Mouse (Mus musculus): ENCODE results near the gene C2cd5. TPM values are rescaled to one million over a fixed set of nuclear protein-coding genes. Genes with fewer than 3 reads are reported as not detected.

C2cd5 gene
- polyA plus RNA-seq, 1 experiment: 16.0 TPM

DNA sequence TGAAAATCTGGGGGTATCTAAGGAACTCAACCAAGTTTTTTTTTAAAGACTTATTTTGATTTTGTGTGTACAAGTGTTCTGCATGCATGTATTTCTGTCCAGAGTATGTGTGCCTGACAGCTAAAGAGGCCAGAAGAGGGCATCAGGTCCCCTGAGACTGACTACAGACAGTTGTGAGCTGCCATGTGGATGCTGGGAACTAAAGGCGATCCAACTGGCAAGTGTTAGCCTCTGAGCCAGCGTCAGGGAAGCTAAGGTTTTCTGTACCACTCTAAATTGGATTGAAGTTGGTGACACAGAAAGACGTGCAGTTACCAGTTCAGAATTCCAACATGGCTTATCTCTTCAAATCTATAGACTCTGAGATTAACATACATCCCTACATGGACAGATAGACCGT is 72.0 kb downstream of the C2cd5 start:
- 94% methylated on average over 4 of the region's 4 CpGs for WGBS
- Histone ChIP-seq H3K4me1 (ENCODE audit: control insufficient read depth, insufficient read depth, insufficient read length) (no peaks in the 10 kb centered on the region), H3K27me3 (ENCODE audit: control insufficient read depth, insufficient read depth, low read length) (no peaks in the 10 kb centered on the region), H3K4me3 (ENCODE audit: extremely low read depth, insufficient read depth, insufficient read length) (no peak overlapping the region), H3K36me3 (ENCODE audit: control insufficient read depth, insufficient read depth, low read length) (peaks cover 27% of the 10 kb centered on the region), H3K27ac (ENCODE audit: insufficient read depth, low read length) (no peak overlapping the region)
- no peak for TF ChIP-seq CTCF (IDR thresholded peaks at IDR 0.05; ENCODE audit: extremely low read depth, insufficient read depth, insufficient read length, insufficient replicate concordance)
- no peak for TF ChIP-seq POLR2A (IDR thresholded peaks at IDR 0.05; ENCODE audit: low read depth, low read length)
- DNase-seq (ENCODE audit: low read depth in 1 of 2, low spot score in 2 of 2): no peak

GRCm38 (mm10) chr6:143027402-143027801 is 72.5 kb downstream of the C2cd5 start:
- no peaks in the 10 kb centered on the region for H3K4me1 ChIP-seq (ENCODE audit: control insufficient read depth, insufficient read depth, insufficient read length)
- H3K4me3 ChIP-seq (ENCODE audit: extremely low read depth, insufficient read depth, insufficient read length): no peak overlapping the region
- no peak overlapping the region for H3K27ac ChIP-seq (ENCODE audit: insufficient read depth, low read length)
- peaks cover 27% of the 10 kb centered on the region for H3K36me3 ChIP-seq (ENCODE audit: control insufficient read depth, insufficient read depth, low read length)
- TF ChIP-seq POLR2A (IDR thresholded peaks at IDR 0.05; ENCODE audit: low read depth, low read length): no peak
- no peak for TF ChIP-seq CTCF (IDR thresholded peaks at IDR 0.05; ENCODE audit: extremely low read depth, insufficient read depth, insufficient read length, insufficient replicate concordance)
- no peak for DNase-seq (ENCODE audit: low read depth in 1 of 2, low spot score in 2 of 2)
- WGBS: 94% methylated on average over 10 of the region's 10 CpGs
- H3K27me3 ChIP-seq (ENCODE audit: control insufficient read depth, insufficient read depth, low read length): no peaks in the 10 kb centered on the region

- Histone ChIP-seq H3K4me3 (ENCODE audit: extremely low read depth, insufficient read depth, insufficient read length) (no peak overlapping the region), H3K27ac (ENCODE audit: insufficient read depth, low read length) (no peak overlapping the region), H3K27me3 (ENCODE audit: control insufficient read depth, insufficient read depth, low read length) (no peaks in the 10 kb centered on the region), H3K36me3 (ENCODE audit: control insufficient read depth, insufficient read depth, low read length) (peaks cover 17% of the 10 kb centered on the region), H3K4me1 (ENCODE audit: control insufficient read depth, insufficient read depth, insufficient read length) (no peaks in the 10 kb centered on the region)
- TF ChIP-seq POLR2A (IDR thresholded peaks at IDR 0.05; ENCODE audit: low read depth, low read length) (no peak), CTCF (IDR thresholded peaks at IDR 0.05; ENCODE audit: extremely low read depth, insufficient read depth, insufficient read length, insufficient replicate concordance) (no peak)
- WGBS: 97% methylated on average over 6 of the region's 6 CpGs
- DNase-seq (ENCODE audit: low read depth in 1 of 2, low spot score in 2 of 2): no peak
Observed at GRCm38 (mm10) chr6:143023691-143024090, 76.2 kb downstream of the C2cd5 start.

DNA sequence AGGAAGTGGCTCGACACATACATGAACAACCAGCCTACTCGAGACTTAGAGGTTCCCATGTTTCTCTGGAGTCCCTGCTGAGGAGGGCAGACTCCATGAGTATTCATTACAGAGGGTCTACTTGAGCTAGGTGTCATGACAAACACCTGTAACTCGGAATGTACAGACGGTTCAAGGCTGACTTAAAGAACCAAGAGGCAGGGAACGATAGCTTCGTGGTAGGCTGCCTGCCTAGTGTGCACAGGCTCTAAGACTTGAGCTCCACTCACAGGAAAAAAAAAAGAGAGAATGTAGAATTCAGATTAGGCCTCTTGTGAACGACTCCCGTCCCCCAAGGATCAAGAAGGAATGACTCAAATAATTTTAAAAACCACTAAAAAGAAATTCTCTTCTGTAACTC is 78.2 kb downstream of the C2cd5 start:
- DNase-seq (ENCODE audit: low read depth in 1 of 2, low spot score in 2 of 2): no peak
- H3K27me3 ChIP-seq (ENCODE audit: control insufficient read depth, insufficient read depth, low read length): no peaks in the 10 kb centered on the region
- no peak for TF ChIP-seq POLR2A (IDR thresholded peaks at IDR 0.05; ENCODE audit: low read depth, low read length)
- H3K4me3 ChIP-seq (ENCODE audit: extremely low read depth, insufficient read depth, insufficient read length): no peak overlapping the region
- peaks cover 13% of the 10 kb centered on the region for H3K36me3 ChIP-seq (ENCODE audit: control insufficient read depth, insufficient read depth, low read length)
- 87% methylated on average over 8 of the region's 8 CpGs for WGBS
- H3K4me1 ChIP-seq (ENCODE audit: control insufficient read depth, insufficient read depth, insufficient read length): no peaks in the 10 kb centered on the region
- no peak overlapping the region for H3K27ac ChIP-seq (ENCODE audit: insufficient read depth, low read length)

DNA sequence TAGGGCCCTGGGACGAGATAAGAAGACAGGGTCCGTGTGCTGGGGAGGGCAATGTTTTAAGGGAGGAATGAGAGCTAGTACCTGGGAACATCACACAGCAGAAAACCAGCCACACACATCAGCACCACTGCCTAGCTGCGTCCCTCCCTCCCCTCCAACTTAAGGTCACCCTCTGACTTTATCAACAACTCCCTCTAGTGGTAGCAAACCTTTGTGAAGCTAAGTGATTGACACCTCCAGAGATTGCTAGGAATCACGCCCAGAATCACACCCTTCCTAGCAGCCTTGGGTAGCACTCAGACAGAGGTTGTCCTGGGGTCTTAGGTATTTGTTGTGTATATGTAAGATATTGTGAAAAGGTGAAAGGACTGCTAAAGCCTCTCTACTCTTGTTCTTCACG is 79.3 kb downstream of the C2cd5 start:
- H3K27ac ChIP-seq (ENCODE audit: insufficient read depth, low read length): no peak overlapping the region
- TF ChIP-seq POLR2A (IDR thresholded peaks at IDR 0.05; ENCODE audit: low read depth, low read length) (no peak), CTCF (IDR thresholded peaks at IDR 0.05; ENCODE audit: extremely low read depth, insufficient read depth, insufficient read length, insufficient replicate concordance) (no peak)
- DNase-seq (ENCODE audit: low read depth in 1 of 2, low spot score in 2 of 2): no peak
- H3K4me1 ChIP-seq (ENCODE audit: control insufficient read depth, insufficient read depth, insufficient read length): no peaks in the 10 kb centered on the region
- H3K27me3 ChIP-seq (ENCODE audit: control insufficient read depth, insufficient read depth, low read length): no peaks in the 10 kb centered on the region
- 86% methylated on average over 5 of the region's 5 CpGs for WGBS
- no peak overlapping the region for H3K4me3 ChIP-seq (ENCODE audit: extremely low read depth, insufficient read depth, insufficient read length)
- peaks cover 17% of the 10 kb centered on the region for H3K36me3 ChIP-seq (ENCODE audit: control insufficient read depth, insufficient read depth, low read length)

- H3K36me3 ChIP-seq (ENCODE audit: control insufficient read depth, insufficient read depth, low read length): peaks cover 16% of the 10 kb centered on the region
- no peaks in the 10 kb centered on the region for H3K4me1 ChIP-seq (ENCODE audit: control insufficient read depth, insufficient read depth, insufficient read length)
- H3K27ac ChIP-seq (ENCODE audit: insufficient read depth, low read length): no peak overlapping the region
- no peak for TF ChIP-seq CTCF (IDR thresholded peaks at IDR 0.05; ENCODE audit: extremely low read depth, insufficient read depth, insufficient read length, insufficient replicate concordance)
- no peak for TF ChIP-seq POLR2A (IDR thresholded peaks at IDR 0.05; ENCODE audit: low read depth, low read length)
- H3K4me3 ChIP-seq (ENCODE audit: extremely low read depth, insufficient read depth, insufficient read length): no peak overlapping the region
- no peak for DNase-seq (ENCODE audit: low read depth in 1 of 2, low spot score in 2 of 2)
- 94% methylated on average over 4 of the region's 4 CpGs for WGBS
- H3K27me3 ChIP-seq (ENCODE audit: control insufficient read depth, insufficient read depth, low read length): no peaks in the 10 kb centered on the region
Observed at GRCm38 (mm10) chr6:143020146-143020545, 79.8 kb downstream of the C2cd5 start.

DNA sequence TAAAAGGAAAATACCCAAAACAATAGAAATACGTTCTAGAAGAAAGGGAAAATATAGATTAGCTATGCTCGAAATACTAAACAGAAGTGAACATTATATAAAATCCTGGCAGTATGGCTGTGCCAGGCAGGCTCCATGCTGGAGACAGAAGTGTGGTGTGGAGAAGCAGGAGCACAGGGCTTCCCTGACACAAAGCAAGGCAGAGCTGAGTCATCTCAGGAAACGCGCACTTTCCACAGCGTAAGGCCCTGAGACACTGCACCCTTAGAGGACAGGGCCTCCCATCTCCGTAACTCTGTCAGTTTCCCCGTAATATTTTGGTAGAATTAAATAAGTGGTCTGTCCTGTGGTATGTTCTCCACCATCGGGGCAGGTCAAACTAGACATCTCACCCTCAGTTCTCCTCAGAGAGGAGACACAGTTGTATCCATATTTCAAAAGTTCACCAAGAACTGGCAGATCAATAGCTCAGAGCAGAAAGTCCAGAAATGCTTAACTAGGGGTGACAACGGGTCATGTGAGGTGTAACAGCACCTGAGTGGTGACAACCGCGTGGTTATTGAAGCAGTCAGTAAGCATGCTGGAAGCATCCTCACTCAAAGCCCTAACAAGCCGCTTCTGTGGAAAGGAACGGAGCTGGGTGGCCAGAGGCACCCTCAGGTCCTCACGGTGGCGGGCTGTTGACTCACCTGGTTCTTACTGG is 87.3 kb downstream of the C2cd5 start:
- 92% methylated on average over 15 of the region's 15 CpGs for WGBS
- H3K27ac ChIP-seq (ENCODE audit: insufficient read depth, low read length): no peak overlapping the region
- DNase-seq (ENCODE audit: low read depth in 1 of 2, low spot score in 2 of 2): no peak
- no peaks in the 10 kb centered on the region for H3K4me1 ChIP-seq (ENCODE audit: control insufficient read depth, insufficient read depth, insufficient read length)
- H3K36me3 ChIP-seq (ENCODE audit: control insufficient read depth, insufficient read depth, low read length): peaks cover 23% of the 10 kb centered on the region
- TF ChIP-seq CTCF (IDR thresholded peaks at IDR 0.05; ENCODE audit: extremely low read depth, insufficient read depth, insufficient read length, insufficient replicate concordance): no peak
- H3K27me3 ChIP-seq (ENCODE audit: control insufficient read depth, insufficient read depth, low read length): no peaks in the 10 kb centered on the region
- no peak overlapping the region for H3K4me3 ChIP-seq (ENCODE audit: extremely low read depth, insufficient read depth, insufficient read length)

All from spleen, adult 2 months (tissue).